Mouse (Mus musculus) cerebellum, adult 18-20 months (tissue): ENCODE results near the gene Zfp42.
"Not testable (repeated sequence)": the region's sequence is repeated elsewhere in the genome, so short reads cannot be mapped to it uniquely, and the experiment has no call there.

Experiments used
- DNase-seq, 2 experiments: peaks; one replicate each; pipeline ENCODE4 v3.0.0; 2021

Gene Zfp42

DNA sequence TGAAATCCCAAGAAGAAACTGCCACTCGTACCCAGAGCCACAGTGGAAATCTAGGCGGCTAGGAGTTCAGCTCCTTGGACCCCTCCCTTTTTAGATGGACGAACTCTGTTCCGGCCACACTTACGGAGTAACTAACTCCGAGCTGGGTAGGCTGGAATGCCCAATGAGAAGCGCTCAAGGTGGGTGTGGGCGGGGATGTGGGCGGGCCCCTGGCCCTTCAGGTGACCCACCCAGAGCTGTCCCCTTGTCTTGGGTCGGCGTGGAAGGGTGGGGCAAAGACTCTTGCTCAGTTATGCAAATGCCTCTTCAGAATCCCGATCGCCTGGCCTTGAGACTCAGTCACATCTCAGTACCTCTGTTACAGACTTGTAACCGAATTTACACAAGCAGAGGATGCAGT is at the start of gene Zfp42:
Zfp42 (minus strand) TSS at position 85 of the 400 bp plus-strand sequence.
- DNase-seq = no peak

DNA sequence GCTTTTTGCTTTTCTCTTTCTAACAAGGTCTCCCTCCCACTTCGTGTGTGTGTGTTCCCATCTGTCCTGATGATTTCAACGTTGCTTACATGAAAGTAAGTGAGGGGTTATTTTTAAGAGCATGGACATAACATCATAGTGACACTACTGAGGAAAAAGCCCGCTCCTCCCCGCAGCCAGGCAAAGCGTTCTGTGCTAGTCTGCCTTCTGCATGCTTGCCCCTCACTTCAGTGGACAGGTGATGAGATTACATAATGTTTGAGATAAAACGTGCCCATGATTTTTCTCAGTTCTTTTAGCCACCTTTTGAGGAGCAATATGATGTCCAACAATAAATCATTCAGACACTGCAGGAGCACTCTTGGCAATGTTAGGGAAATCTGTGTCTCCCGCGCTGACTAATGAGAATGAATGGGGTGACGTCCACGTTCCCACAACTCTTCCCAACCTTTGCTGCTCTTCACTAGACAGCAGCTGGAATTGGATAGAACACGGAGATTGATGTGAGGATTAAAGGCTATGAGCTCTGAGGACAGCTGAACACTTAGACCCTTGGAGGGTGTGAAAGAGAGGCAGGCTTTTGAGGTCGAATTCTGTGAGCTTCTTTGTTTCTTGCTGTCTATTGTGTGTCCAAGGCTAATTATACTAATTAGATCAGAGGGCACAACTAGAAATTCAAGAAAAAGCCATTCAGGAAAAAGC is 49.4 kb upstream of the Zfp42 start:
- no peak for DNase-seq

DNA sequence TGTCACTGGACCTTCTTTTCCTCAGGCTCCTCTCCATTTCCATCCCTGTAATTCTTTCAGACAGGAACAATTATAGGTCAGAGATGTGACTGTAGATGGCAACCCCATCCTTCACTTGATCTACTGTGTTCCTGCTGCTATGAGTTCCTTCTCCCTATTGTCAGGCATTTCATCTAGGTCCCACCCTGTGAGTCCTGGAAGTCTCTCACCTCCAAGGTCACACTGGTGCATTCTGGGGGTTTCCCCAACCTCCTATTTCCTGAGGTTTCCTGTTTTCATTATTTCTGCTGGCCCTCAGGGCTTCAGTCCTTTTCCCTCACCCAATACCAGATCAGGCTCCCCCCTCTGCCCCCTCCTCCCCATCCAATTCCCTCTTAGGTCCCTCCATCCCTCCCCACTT is 45.5 kb upstream of the Zfp42 start:
- not testable (repeated sequence) for DNase-seq

DNA sequence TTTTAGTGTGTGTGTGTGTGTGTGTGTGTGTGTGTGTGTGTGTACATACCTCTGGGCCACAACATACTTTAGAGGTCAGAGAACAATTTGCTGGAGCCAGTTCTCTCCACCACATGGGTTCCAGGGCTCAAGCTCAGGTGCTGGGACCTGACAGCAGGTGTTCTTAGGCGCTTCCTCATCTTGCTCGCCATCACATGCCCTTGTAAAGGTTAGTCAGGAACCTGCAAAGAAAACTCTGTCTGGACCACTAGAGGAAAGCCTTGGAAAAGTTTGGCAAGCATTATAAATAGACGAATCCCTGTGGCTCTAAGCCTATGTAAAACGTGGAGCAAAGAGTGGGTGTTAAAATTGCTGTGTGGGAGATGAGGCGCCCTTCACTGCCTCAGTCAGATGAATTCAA is 31.8 kb upstream of the Zfp42 start:
- DNase-seq = no peak

DNA sequence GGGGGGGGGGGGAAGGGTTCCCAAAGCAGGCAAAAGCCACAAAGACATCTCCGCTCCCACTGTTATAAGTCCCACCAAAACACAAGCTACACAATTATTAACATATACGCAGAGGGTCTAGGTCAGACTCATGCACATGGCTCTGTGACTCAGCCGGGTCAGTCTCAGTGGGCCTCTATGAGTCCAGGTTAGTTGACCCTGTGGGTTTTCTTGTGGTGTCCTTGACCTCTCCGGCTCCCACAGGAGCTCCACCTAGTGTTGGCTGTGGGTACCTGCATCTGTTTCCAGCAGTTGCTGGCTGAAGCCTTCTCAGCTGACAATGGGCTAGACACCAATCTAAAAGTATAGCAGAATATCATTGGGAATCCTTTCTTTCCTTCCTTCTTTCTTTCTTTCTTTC is 26.7 kb upstream of the Zfp42 start:
- DNase-seq = peak in 1 of 2 experiments; percentile 13

DNA sequence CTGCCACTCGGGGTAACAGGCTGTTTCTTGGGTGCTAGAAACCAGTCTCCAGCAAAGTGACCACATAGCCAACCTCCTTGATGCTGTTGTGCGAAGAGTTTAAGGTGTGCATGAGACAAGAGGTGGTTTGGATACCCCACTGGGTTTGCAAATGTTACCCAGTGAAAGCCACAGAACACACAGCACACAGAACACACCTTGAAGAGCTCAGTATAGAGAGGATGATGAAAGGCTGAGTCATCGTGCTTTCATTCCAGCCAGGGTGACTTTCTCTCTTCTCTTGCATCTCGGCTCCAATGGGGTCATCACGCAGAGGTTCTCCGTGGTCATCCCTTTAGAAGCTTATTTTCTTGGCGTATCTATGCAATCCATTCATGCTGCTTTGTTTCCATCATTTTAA is 24.9 kb upstream of the Zfp42 start:
- no peak for DNase-seq

DNA sequence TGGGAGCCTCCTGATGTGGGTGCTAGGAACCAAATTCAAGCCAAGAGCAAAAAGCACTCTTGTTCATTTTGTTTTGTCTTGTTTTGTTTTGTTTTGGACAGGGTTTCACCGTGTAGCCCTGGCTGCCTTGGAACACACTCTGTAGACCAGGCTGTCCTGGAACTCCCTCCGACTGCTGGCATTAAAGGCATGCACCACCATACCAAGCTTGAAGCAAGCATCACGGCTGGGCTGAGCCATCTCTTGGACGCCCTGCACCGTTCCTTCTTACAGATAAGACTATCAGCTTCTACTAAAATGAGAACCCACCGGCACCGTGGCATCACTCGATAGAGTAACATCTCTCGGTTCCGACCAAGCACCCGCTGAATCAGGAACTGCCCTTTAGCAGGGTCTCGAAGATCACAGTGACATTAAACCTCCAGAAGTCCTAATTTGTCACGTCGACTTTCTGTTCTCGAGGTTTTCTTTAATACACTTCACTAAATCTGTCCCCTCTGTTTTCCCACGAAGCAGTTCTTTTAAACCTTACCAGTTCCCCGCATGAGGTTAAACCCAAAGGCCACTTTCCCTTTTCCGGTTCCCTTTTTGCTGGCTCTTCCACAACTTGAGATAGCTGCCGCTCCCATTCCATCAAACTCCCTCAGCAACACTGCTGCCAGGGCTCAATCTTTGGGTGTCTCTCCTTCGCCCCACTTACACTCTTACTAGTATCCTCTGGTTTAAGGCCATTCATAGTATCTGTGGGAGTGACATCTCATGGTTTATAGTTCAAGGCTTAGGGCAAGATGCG is 23.3 kb upstream of the Zfp42 start:
- DNase-seq = no peak

DNA sequence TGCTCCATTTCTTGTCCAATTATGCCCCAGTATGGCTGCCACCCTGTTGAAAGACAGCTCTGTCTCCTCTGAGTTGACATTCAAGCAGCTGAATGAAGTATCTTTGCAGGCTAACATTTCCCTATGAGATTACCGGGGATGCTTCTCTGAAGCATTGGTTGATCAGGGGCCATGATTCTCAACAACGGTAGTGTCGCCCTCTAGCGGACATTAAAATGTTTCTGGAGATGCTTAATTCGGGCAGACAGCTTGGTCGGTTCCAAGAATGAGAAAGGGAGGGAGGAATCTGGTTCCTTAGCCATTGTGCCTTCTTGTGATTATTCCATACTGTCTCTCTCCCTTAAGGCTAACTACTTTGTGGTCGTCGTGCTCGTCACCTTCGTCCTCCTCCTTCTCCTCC is 21.9 kb upstream of the Zfp42 start:
- no peak for DNase-seq

DNA sequence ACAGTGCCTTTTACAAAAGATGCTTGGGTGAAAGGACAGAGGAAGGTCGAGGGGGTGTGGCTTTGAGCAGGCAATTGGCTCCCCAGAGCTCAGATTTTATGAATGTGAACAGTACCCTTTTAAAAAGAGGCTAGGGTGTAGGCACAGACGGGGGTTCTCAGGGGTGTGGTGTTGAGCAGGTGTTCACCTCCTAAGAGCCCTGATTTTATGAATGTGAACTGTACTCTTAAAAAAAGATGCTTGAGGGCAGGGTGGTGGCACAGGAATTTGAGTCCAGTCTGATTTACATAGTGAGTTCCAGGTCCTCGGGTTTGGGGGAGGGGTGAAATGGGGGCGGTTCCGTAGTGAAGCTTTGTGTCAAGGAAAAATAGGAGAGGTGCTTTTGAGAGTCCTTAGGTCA is 14.0 kb upstream of the Zfp42 start:
- no peak for DNase-seq

DNA sequence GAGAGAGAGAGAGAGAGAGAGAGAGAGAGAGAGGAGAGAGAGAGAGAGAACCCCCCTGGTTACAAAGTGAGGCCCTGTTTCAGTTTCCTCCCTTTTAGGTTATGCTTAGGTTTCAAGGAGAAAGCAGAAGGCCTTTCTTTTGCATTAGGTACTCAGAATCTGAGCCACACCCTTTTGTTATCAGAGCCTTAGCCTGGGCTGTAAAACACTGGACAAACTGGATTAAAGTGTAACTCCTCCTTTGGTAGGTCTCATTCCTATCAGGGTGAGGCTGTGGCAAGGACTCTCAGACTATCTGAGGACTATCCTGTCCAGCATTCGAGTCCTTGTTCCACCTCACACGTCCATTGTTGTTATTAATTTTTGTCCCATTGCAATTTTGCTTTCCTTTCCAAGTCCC is 1.4 kb upstream of the Zfp42 start:
- no peak for DNase-seq

DNA sequence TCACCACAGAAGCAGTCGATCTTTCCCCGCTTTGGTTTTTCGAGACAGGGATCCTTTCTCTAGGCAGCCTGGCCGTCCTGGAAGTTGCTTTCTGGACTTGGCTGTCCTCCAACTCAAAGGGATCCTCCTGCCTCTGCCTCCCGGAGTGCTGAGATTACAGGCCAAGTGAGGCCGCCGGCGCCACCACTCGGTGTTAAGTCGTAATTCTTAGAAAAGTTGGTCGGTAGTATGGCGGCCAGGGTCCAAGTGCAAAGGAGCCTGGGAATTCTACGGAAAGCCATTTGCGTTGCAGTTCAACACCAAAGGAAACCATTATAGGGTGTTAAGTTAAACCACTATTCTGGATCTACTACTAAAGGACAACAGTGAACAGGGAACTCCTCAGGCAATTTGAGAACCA is 1.1 kb downstream of the Zfp42 start:
- peak in 1 of 2 experiments; percentile 2 for DNase-seq

DNA sequence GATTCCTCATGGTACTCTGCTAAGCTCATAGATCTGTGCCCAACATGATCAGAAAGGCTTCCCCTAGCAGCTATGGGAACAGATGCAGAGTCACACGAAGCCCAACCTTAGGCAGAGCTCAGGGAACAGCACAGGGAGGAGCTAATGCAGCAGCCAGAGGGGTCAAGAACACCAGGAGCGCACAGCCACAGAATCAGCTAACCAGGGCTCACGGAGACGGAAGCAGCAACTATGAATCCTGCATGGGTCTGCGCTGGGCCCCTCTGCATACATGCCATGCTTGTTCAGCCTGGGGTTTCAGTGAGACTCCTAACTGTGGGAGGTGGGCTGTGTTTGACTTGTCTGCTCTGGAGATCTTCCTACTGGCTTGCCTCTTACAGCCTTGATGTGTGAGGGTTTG is 7.0 kb downstream of the Zfp42 start:
- no peak for DNase-seq

DNA sequence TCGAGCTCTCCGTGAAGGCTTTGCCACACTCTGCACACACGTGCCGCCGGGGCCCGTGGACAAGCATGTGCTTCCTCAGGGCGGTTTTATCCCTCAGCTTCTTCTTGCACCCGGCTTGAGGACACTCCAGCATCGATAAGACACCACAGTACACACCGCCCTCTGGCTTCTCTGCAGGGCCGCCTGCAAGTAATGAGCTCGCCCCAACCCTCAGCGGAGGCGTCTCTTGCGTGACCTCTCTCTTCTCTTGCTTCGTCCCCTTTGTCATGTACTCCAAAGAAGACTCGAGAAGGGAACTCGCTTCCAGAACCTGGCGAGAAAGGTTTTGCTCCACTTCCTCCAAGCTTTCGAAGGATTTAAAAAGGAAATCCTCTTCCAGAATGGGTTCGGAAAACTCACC is 11.0 kb downstream of the Zfp42 start:
- DNase-seq = no peak

DNA sequence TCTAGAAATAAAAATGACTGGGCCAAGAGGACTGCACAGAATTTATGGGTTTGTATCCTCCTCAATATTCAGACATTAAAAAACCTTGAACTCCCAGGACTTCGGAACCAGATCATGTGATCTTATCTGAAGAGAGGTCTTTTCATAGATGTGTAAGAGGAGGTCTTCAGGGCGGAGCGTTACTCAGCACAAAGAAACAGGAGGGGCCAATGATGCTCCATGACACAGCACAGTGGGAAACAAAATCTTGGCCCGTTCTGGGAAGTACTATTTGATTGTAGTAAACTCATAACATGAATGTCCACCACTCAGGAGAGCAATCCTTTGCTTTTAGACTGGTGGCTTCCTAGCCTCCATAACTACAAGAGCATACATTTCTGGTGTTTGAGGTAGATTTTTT is 12.6 kb downstream of the Zfp42 start:
- no peak for DNase-seq

DNA sequence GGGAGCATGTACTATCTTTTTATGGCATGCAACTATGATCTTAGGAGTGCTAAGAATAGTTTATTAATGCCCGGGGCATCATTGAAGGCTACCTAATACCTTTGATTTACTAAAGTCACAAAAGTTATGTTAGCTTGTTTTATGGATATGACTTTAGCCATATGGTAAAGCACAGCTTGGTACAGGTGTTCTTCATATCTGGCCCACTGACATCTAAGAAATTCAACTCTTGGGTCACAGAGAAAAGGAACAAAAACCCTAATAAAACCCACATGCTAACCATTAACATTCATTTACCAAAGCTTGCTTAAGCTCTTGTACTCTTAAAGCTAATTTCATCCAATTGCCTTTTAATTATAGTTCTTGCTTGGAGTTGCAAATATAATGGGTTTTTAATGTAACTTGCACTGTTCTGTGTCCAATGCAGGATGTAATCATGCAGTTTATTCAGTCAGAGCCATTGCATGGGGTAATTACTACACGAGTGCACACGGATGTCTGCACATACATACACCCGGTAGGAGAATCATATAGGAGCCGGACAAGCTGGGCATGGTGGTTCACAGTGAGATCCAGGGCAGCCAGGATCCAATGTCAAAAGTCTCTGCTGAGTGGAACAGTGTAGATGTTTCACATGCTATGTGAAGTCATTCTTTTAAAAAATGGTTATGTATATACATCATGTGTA is 16.2 kb downstream of the Zfp42 start:
- no peak for DNase-seq

DNA sequence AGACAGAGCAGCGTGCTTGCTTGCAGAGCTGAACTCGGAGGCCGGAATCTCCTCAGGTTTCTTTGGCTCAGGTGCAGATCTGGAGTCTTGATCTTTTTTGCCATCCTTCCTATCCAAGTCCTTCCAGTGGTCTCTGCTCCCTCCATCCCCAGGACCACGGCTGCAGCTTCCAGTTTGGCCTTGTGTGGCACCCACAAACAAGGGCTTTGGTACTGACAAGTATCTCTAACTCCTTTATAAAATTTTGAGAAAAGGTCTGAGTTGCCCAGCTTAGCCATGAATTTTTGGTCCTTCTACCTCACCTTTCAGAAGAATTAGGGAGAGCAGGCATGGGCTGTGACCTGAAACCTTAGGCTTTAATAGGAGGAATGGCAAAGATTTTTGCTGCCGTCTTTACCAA is 17.0 kb downstream of the Zfp42 start:
- DNase-seq = no peak

DNA sequence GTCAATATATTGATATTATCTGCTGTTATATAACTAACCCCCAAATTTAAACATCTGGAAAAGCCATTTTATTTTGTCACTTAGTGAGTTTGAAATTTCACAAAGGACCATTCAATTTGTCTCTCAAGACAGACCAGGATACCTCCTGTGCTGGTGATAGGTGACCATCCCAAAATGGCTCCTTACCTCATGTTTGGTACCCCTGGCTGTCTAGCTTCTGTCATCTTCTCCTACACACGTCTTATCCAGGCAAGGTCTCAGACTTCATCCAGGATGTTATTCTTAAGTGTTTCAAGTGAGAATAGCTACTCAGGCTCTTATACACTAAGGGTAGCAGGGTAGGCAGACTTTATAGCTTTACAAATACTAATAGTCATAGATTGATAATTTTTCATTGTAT is 17.9 kb downstream of the Zfp42 start:
- DNase-seq = no peak

DNA sequence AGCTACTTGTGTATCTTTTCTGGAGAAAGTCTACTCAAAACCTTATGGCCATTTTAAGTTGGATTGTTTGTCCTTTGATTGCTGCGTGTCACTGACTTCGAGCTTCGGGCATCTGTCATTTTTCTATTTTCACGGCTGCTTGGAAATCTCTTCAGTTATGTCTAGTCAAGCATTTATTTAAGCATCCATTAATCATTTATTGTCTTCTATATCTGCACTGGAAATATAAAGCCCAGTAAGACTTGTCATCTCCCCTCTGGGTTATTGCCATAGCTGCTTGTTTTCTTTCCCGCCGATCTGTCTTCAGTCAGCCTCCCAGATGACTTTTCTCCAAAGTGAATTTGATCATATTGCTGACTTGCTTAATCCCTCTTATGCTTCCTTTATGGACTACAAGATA is 19.3 kb downstream of the Zfp42 start:
- DNase-seq = no peak

DNA sequence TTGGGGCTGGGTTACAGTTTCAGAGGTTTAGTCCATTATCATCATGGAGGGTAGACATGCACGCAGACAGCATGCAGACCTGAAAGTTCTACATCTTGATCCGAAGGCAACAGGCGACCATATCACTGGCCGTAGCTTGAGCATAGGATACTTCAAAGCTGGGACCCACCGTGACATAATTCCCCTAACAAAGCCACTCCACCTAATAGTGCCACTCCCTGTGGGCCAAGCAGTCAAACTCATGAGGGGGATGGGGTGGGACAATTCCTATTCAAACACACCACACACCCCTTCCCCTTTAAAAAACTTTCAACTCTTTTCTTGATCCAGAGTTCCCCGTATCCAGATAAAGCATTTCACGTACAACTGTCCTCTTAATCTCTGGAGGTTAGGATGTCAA is 23.5 kb downstream of the Zfp42 start:
- DNase-seq = no peak

DNA sequence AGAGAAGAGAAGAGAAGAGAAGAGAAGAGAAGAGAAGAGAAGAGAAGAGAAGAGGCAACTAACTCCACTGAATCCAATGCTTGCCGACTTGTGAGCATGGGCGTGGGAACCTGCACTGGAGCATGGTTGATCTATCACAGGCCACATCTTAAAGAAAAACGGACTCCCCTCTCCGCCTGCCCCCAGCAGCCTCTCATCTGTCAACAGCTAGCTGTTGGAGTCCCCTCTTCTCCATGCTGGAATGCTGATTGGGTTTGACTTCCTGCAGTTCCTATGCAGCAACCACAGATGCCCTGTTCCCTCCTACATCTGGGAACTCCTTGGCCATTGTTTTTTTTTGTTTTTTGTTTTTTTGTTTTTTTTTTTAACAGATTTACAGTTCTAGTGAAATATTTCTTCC is 28.4 kb downstream of the Zfp42 start:
- no peak for DNase-seq

DNA sequence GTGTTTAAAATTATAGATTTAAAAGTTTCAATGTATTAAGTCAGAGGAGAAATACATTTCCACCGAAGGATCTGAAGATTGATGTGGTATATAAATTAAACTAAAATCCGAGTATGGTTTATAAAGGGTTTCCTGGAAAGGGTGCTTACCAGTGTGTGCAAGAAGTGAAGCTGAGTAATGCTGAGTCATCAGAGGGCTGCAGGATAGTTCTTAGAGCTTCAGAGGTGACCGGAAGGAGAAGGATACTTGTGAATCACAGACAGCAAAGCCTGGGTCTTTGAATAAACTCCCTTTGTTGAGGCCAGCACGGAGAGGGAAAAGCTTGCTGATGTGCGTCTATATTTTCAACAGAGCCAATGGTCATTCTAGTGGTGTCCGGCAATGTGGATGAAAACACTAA is 45.8 kb downstream of the Zfp42 start:
- DNase-seq = no peak

DNA sequence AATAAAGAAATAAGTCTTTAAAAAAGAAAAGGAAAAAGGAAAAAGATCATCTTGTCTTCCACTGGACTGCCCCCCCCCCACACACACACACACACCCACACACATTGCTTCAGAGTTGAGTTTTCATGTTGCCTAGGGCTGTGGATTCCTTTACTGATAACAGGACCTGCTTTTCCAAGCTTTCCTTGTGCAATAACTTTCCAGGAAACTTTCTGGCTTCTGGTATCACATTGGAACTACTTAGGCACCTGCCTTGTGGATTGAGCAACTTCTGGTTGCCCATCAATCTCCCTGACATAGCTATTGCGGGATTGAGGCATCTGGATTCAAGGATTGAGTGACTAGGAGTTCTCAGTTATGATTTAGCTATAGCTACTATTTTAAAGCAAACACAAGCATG is 48.9 kb downstream of the Zfp42 start:
- no peak for DNase-seq

DNA sequence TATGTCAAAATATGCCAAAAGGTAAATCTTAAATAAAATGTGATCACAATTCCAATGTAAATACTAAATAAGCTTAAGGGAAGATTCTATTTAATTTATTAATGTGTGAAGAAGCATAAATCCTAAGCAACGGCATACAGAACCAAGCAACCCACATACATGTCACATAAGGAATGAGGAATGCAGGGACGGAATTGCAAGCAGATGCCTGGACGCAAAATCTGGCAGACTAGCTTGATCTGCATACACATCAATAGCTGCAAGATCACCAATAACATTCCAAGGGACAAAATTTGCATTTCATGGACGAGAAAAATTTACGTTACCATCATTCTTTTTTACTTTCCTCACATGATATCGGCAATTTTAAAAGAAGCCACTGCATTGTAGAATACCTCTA is 51.1 kb downstream of the Zfp42 start:
- no peak for DNase-seq

DNA sequence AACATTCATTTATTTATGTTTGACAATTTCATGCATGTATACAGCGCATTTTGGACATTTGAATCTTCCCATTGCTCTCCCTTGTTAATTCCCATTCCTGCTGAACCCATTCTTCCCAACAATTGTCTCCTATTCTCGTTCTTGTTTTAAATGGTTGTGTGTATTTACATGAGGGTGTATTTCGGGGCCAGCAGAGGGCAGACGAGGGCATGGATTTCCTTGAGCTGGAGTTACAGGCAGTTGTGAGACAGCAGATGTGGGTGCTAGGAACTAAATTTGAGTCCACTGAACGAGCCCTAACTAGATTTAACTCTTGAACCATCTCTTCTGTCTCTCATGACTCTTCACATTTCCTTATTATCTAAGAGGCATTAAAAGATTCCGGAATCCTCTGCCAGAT is 55.1 kb downstream of the Zfp42 start:
- DNase-seq = no peak
